Mouse (Mus musculus) heart, embryonic 11.5 days (tissue): ENCODE measurements around the gene Gpc6. TPM values are rescaled to one million over a fixed set of nuclear protein-coding genes. Genes with fewer than 3 reads are reported as not detected.

Experiments
- ATAC-seq: fragments of 200-750 bp; cut with Nextera tagmentation; replicated peaks from 2 replicates; pipeline ENCODE4 v1.8.0; 2017; ENCODE audit warnings: moderate library complexity; ENCODE audit not compliant: insufficient number of reproducible peaks, low FRiP score, low TSS enrichment
- H3K27ac ChIP-seq: fragments of 300-500 bp; sonication (generic); 2 replicates; pipeline ENCODE4 v1.5.1; 2014; ENCODE audit warnings: mild to moderate bottlenecking, low read depth, low read length
- H3K27me3 ChIP-seq: fragments of 300-500 bp; sonication (generic); 2 replicates; pipeline ENCODE4 v1.6.1; 2014; ENCODE audit warnings: mild to moderate bottlenecking, low read length, mixed read lengths; ENCODE audit not compliant: control insufficient read depth, insufficient read depth
- H3K36me3 ChIP-seq: fragments of 300-500 bp; sonication (generic); 2 replicates; pipeline ENCODE4 v1.6.1; 2014; ENCODE audit warnings: mild to moderate bottlenecking, low read length, moderate library complexity, mixed read lengths; ENCODE audit not compliant: control insufficient read depth, insufficient read depth
- H3K4me1 ChIP-seq: fragments of 300-500 bp; sonication (generic); 2 replicates; pipeline ENCODE4 v1.6.1; 2014; ENCODE audit warnings: low read length; ENCODE audit not compliant: control insufficient read depth, insufficient read depth
- H3K4me2 ChIP-seq: fragments of 300-500 bp; sonication (generic); 2 replicates; pipeline ENCODE4 v1.6.1; 2014; ENCODE audit warnings: mild to moderate bottlenecking, moderate library complexity
- H3K4me3 ChIP-seq: fragments of 300-500 bp; sonication (generic); 2 replicates; pipeline ENCODE4 v1.5.1; 2014; ENCODE audit warnings: low read depth, low read length
- H3K9ac ChIP-seq: fragments of 300-500 bp; sonication (generic); 2 replicates; pipeline ENCODE4 v1.6.1; 2014; ENCODE audit warnings: mild to moderate bottlenecking, low read depth, low read length, moderate library complexity
- H3K9me3 ChIP-seq: fragments of 300-500 bp; sonication (generic); replicated peaks from 2 replicates; pipeline ENCODE4 v1.6.1; 2016; ENCODE audit warnings: low read length; ENCODE audit not compliant: control insufficient read depth
- WGBS: fragments of 180-500 bp; shearing (Covaris S2); extraction: QIAGEN DNeasy Blood & Tissue Kit; methylation state at CpG from one replicate; pipeline ENCODE4 v1.1.7; 2014; ENCODE audit not compliant: insufficient replicate concordance; 5-methylcytosine and 5-hydroxymethylcytosine counted together
- polyA plus RNA-seq: library from polyadenylated mRNA; unstranded; fragments of >200 nt; fragmentation: Nextera tagmentation; extraction: Ambion mirVana; gene quantifications from 2 replicates; pipeline ENCODE4 v1.2.1, GENCODE M21; 2014

The Gpc6 gene
- polyA plus RNA-seq, 1 experiment from 2014 or later, result 14.3 TPM

- Histone ChIP-seq H3K36me3 (no peaks in the 10 kb centered on the region), H3K4me3 (no peak overlapping the region), H3K9ac (no peak overlapping the region), H3K27ac (no peak overlapping the region), H3K27me3 (no peaks in the 10 kb centered on the region), H3K4me2 (no peak overlapping the region), H3K4me1 (no peaks in the 10 kb centered on the region), H3K9me3 (no peaks in the 10 kb centered on the region)
- no peak for ATAC-seq
- WGBS, result 68% methylated on average over 6 of the region's 6 CpGs
Observed at GRCm38 (mm10) chr14:117141077-117141848, 216.1 kb downstream of the Gpc6 start.

- Histone ChIP-seq H3K4me3 (no peak overlapping the region), H3K4me2 (no peak overlapping the region), H3K27ac (no peak overlapping the region), H3K27me3 (no peaks in the 10 kb centered on the region), H3K36me3 (no peaks in the 10 kb centered on the region), H3K9me3 (no peaks in the 10 kb centered on the region), H3K4me1 (no peaks in the 10 kb centered on the region), H3K9ac (no peak overlapping the region)
- WGBS, result 67% methylated on average over 4 of the region's 4 CpGs
- ATAC-seq, result no peak
Observed at GRCm38 (mm10) chr14:117146089-117146488, 221.0 kb downstream of the Gpc6 start.

- H3K36me3 ChIP-seq, result no peaks in the 10 kb centered on the region
- no peak overlapping the region for H3K9ac ChIP-seq
- no peaks in the 10 kb centered on the region for H3K9me3 ChIP-seq
- H3K27me3 ChIP-seq, result no peaks in the 10 kb centered on the region
- no peak overlapping the region for H3K27ac ChIP-seq
- no peak overlapping the region for H3K4me3 ChIP-seq
- H3K4me1 ChIP-seq, result no peaks in the 10 kb centered on the region
- WGBS, result 64% methylated on average over 4 of the region's 4 CpGs
- no peak overlapping the region for H3K4me2 ChIP-seq
- no peak for ATAC-seq
Observed at GRCm38 (mm10) chr14:117146665-117147064, 221.6 kb downstream of the Gpc6 start.

- H3K9ac ChIP-seq, result no peak overlapping the region
- H3K4me1 ChIP-seq, result no peaks in the 10 kb centered on the region
- H3K27ac ChIP-seq, result no peak overlapping the region
- no peaks in the 10 kb centered on the region for H3K27me3 ChIP-seq
- no peaks in the 10 kb centered on the region for H3K36me3 ChIP-seq
- 87% methylated on average over 7 of the region's 7 CpGs for WGBS
- no peak overlapping the region for H3K4me3 ChIP-seq
- H3K4me2 ChIP-seq, result no peak overlapping the region
- no peak for ATAC-seq
- no peaks in the 10 kb centered on the region for H3K9me3 ChIP-seq
Observed at GRCm38 (mm10) chr14:117151621-117152020, 226.5 kb downstream of the Gpc6 start.

GRCm38 (mm10) chr14:117155884-117156465 is 230.9 kb downstream of the Gpc6 start:
- H3K27ac ChIP-seq, result no peak overlapping the region
- no peak overlapping the region for H3K4me2 ChIP-seq
- no peaks in the 10 kb centered on the region for H3K9me3 ChIP-seq
- WGBS, result 89% methylated on average over 14 of the region's 14 CpGs
- H3K9ac ChIP-seq, result no peak overlapping the region
- H3K36me3 ChIP-seq, result no peaks in the 10 kb centered on the region
- no peaks in the 10 kb centered on the region for H3K4me1 ChIP-seq
- ATAC-seq, result no peak
- no peak overlapping the region for H3K4me3 ChIP-seq
- no peaks in the 10 kb centered on the region for H3K27me3 ChIP-seq

GRCm38 (mm10) chr14:117157426-117157825 is 232.3 kb downstream of the Gpc6 start:
- Histone ChIP-seq H3K27me3 (no peaks in the 10 kb centered on the region), H3K9me3 (no peaks in the 10 kb centered on the region), H3K4me3 (no peak overlapping the region), H3K4me1 (no peaks in the 10 kb centered on the region), H3K27ac (no peak overlapping the region), H3K4me2 (no peak overlapping the region), H3K36me3 (no peaks in the 10 kb centered on the region), H3K9ac (no peak overlapping the region)
- no peak for ATAC-seq
- 81% methylated on average over 3 of the region's 3 CpGs for WGBS

GRCm38 (mm10) chr14:117166350-117166749 is 241.2 kb downstream of the Gpc6 start:
- Histone ChIP-seq H3K27ac (no peak overlapping the region), H3K9ac (no peak overlapping the region), H3K9me3 (no peaks in the 10 kb centered on the region), H3K4me2 (no peak overlapping the region), H3K27me3 (no peaks in the 10 kb centered on the region), H3K4me1 (no peaks in the 10 kb centered on the region), H3K36me3 (no peaks in the 10 kb centered on the region), H3K4me3 (no peak overlapping the region)
- 90% methylated on average over 5 of the region's 5 CpGs for WGBS
- ATAC-seq, result no peak

GRCm38 (mm10) chr14:117193364-117193763 is 268.2 kb downstream of the Gpc6 start:
- H3K36me3 ChIP-seq, result no peaks in the 10 kb centered on the region
- ATAC-seq, result no peak
- H3K27me3 ChIP-seq, result no peaks in the 10 kb centered on the region
- no peak overlapping the region for H3K4me2 ChIP-seq
- WGBS, result 75% methylated on average over 2 of the region's 2 CpGs
- no peak overlapping the region for H3K4me3 ChIP-seq
- no peak overlapping the region for H3K27ac ChIP-seq
- H3K9ac ChIP-seq, result no peak overlapping the region
- no peaks in the 10 kb centered on the region for H3K4me1 ChIP-seq
- no peaks in the 10 kb centered on the region for H3K9me3 ChIP-seq

- Histone ChIP-seq H3K27ac (no peak overlapping the region), H3K9me3 (no peaks in the 10 kb centered on the region), H3K4me1 (no peaks in the 10 kb centered on the region), H3K4me3 (no peak overlapping the region), H3K9ac (no peak overlapping the region), H3K27me3 (no peaks in the 10 kb centered on the region), H3K4me2 (no peak overlapping the region), H3K36me3 (no peaks in the 10 kb centered on the region)
- WGBS, result 47% methylated on average over 2 of the region's 2 CpGs
- no peak for ATAC-seq
Observed at GRCm38 (mm10) chr14:117202012-117202411, 276.9 kb downstream of the Gpc6 start.
